Mouse (Mus musculus): Measurements from ENCODE around the gene Sh3bgr. TPM values are rescaled to one million over a fixed set of nuclear protein-coding genes. Genes with fewer than 3 reads are reported as not detected.

Gene Sh3bgr
- polyA plus RNA-seq, 1 experiment from 2014 or later = 12.8 TPM

GRCm38 (mm10) chr16:96249635-96250034 lies 49.4 kb downstream of the Sh3bgr start:
- no peaks in the 10 kb centered on the region for H3K9me3 ChIP-seq (replicated peaks)
- no peak overlapping the region for H3K9ac ChIP-seq
- H3K36me3 ChIP-seq = no peaks in the 10 kb centered on the region
- no peaks in the 10 kb centered on the region for H3K27me3 ChIP-seq
- 62% methylated on average over 7 of the region's 7 CpGs for WGBS
- no peak overlapping the region for H3K4me3 ChIP-seq (replicated peaks)
- H3K4me1 ChIP-seq = no peaks in the 10 kb centered on the region
- no peak overlapping the region for H3K4me2 ChIP-seq (replicated peaks)
- no peak overlapping the region for H3K27ac ChIP-seq (replicated peaks)
- no peak for ATAC-seq (ENCODE audit: insufficient number of reproducible peaks, low FRiP score, low TSS enrichment, low read depth)

- Histone ChIP-seq H3K4me3 (replicated peaks) (no peak overlapping the region), H3K9me3 (replicated peaks) (no peaks in the 10 kb centered on the region), H3K4me2 (replicated peaks) (no peak overlapping the region), H3K27me3 (no peaks in the 10 kb centered on the region), H3K4me1 (no peaks in the 10 kb centered on the region), H3K9ac (no peak overlapping the region), H3K27ac (replicated peaks) (no peak overlapping the region), H3K36me3 (no peaks in the 10 kb centered on the region)
- WGBS = 92% methylated on average over 1 of the region's 1 CpGs
- ATAC-seq (ENCODE audit: insufficient number of reproducible peaks, low FRiP score, low TSS enrichment, low read depth) = no peak
Observed at GRCm38 (mm10) chr16:96252146-96252545, 51.9 kb downstream of the Sh3bgr start.

GRCm38 (mm10) chr16:96258429-96258828 lies 58.2 kb downstream of the Sh3bgr start:
- Histone ChIP-seq H3K4me3 (replicated peaks) (no peak overlapping the region), H3K4me1 (no peaks in the 10 kb centered on the region), H3K27ac (replicated peaks) (no peak overlapping the region), H3K9me3 (replicated peaks) (no peaks in the 10 kb centered on the region), H3K9ac (no peak overlapping the region), H3K27me3 (no peaks in the 10 kb centered on the region), H3K36me3 (no peaks in the 10 kb centered on the region), H3K4me2 (replicated peaks) (no peak overlapping the region)
- WGBS = 86% methylated on average over 8 of the region's 8 CpGs
- no peak for ATAC-seq (ENCODE audit: insufficient number of reproducible peaks, low FRiP score, low TSS enrichment, low read depth)

- Histone ChIP-seq H3K27ac (replicated peaks) (no peak overlapping the region), H3K27me3 (no peaks in the 10 kb centered on the region), H3K36me3 (no peaks in the 10 kb centered on the region), H3K4me3 (replicated peaks) (no peak overlapping the region), H3K4me1 (no peaks in the 10 kb centered on the region), H3K9ac (no peak overlapping the region), H3K4me2 (replicated peaks) (no peak overlapping the region), H3K9me3 (replicated peaks) (no peaks in the 10 kb centered on the region)
- WGBS = 82% methylated on average over 2 of the region's 2 CpGs
- no peak for ATAC-seq (ENCODE audit: insufficient number of reproducible peaks, low FRiP score, low TSS enrichment, low read depth)
Observed at GRCm38 (mm10) chr16:96271736-96272135, 71.5 kb downstream of the Sh3bgr start.

GRCm38 (mm10) chr16:96272929-96273619 lies 72.8 kb downstream of the Sh3bgr start:
- H3K4me3 ChIP-seq (replicated peaks) = no peak overlapping the region
- no peak overlapping the region for H3K4me2 ChIP-seq (replicated peaks)
- no peak for ATAC-seq (ENCODE audit: insufficient number of reproducible peaks, low FRiP score, low TSS enrichment, low read depth)
- H3K27ac ChIP-seq (replicated peaks) = no peak overlapping the region
- 48% methylated on average over 14 of the region's 14 CpGs for WGBS
- H3K9me3 ChIP-seq (replicated peaks) = no peaks in the 10 kb centered on the region
- H3K36me3 ChIP-seq = no peaks in the 10 kb centered on the region
- H3K9ac ChIP-seq = no peak overlapping the region
- H3K4me1 ChIP-seq = no peaks in the 10 kb centered on the region
- H3K27me3 ChIP-seq = no peaks in the 10 kb centered on the region

GRCm38 (mm10) chr16:96276596-96276995 lies 76.3 kb downstream of the Sh3bgr start:
- ATAC-seq (ENCODE audit: insufficient number of reproducible peaks, low FRiP score, low TSS enrichment, low read depth) = no peak
- peaks cover 31% of the 10 kb centered on the region for H3K27me3 ChIP-seq
- H3K27ac ChIP-seq (replicated peaks) = no peak overlapping the region
- no peaks in the 10 kb centered on the region for H3K36me3 ChIP-seq
- H3K4me2 ChIP-seq (replicated peaks) = no peak overlapping the region
- no peak overlapping the region for H3K9ac ChIP-seq
- no peak overlapping the region for H3K4me3 ChIP-seq (replicated peaks)
- no peaks in the 10 kb centered on the region for H3K9me3 ChIP-seq (replicated peaks)
- WGBS = 68% methylated on average over 3 of the region's 3 CpGs
- peaks cover 6% of the 10 kb centered on the region for H3K4me1 ChIP-seq

Other genes with a start within 250 kb of the Sh3bgr start
- 82.0 and 84.6 TPM in 2 replicates for gene Psmg1, start 209.5 kb upstream of the Sh3bgr start, polyA plus RNA-seq (2015; fragmentation: Nextera tagmentation; extraction: Ambion mirVana)
- 78.3 and 79.8 TPM in 2 replicates for gene Brwd1, start 117.9 kb upstream of the Sh3bgr start, polyA plus RNA-seq (2015; fragmentation: Nextera tagmentation; extraction: Ambion mirVana)
- 557 and 581 TPM in 2 replicates for gene Hmgn1, start 72.7 kb upstream of the Sh3bgr start, polyA plus RNA-seq (2015; fragmentation: Nextera tagmentation; extraction: Ambion mirVana)
- 51.3 and 52.3 TPM in 2 replicates for gene Wrb, start 55.0 kb upstream of the Sh3bgr start, polyA plus RNA-seq (2015; fragmentation: Nextera tagmentation; extraction: Ambion mirVana)
- 2.1 and 2.3 TPM in 2 replicates for gene Lca5l, start 8.2 kb upstream of the Sh3bgr start, polyA plus RNA-seq (2015; fragmentation: Nextera tagmentation; extraction: Ambion mirVana)
- 0.61 and 0.79 TPM in 2 replicates for gene B3galt5, start 35.4 kb downstream of the Sh3bgr start, polyA plus RNA-seq (2015; fragmentation: Nextera tagmentation; extraction: Ambion mirVana)
- gene Itgb2l, start 243.2 kb downstream of the Sh3bgr start, polyA plus RNA-seq (2015; fragmentation: Nextera tagmentation; extraction: Ambion mirVana) = 0.09 and 0.39 TPM in 2 replicates